Mouse (Mus musculus): ENCODE data around the gene Doc2a. TPM values are rescaled to one million over a fixed set of nuclear protein-coding genes. Genes with fewer than 3 reads are reported as not detected.

Doc2a gene
- polyA plus RNA-seq, 1 experiment from 2014 or later = 0.15 TPM

DNA sequence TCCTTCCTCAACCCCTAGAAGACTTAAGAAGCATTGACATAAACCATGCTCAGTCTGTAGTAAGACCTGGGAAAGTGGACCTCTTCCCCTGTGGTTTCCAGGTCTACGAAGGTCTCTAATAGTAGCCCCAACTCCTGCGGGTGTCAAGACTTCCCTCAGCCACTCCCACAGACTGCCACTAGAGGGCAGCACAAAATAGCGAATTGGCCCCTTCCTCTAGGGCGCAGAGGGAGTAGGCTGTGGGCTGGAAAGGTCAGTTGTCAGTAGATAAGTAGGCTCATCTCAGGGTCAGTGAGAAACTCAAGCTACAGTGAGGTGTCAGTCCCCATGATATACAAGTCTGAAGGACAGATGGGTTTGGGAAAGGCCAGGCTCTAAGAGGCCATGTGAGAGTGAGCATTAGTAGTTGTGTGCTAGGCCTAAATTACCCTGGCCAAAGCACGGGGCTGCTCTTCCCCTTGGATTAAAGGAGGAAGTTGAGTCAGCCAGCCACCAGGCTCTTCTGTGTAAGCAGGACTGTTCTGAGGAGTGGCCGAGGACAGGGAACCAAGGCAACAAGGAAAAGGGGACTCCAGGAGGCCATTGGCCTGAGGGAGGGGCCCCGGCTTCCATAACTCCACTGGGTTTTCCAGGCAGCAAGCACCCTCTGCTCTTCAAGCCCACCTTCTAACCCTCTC lies 25.2 kb upstream of the Doc2a start:
- WGBS = 27% methylated on average over 7 of the region's 7 CpGs
- H3K36me3 ChIP-seq (ENCODE audit: control insufficient read depth, insufficient read depth, low read length) = no peaks in the 10 kb centered on the region
- H3K4me3 ChIP-seq (ENCODE audit: low read depth, low read length) = no peak overlapping the region
- no peak overlapping the region for H3K27ac ChIP-seq (replicated peaks)
- peak; percentile 74 for DNase-seq (ENCODE audit: low spot score)
- H3K4me2 ChIP-seq (replicated peaks; ENCODE audit: low read depth) = no peak overlapping the region
- H3K9me3 ChIP-seq (ENCODE audit: control insufficient read depth, low read length) = no peaks in the 10 kb centered on the region
- TF ChIP-seq CTCF (IDR thresholded peaks at IDR 0.05; ENCODE audit: low read depth) (peak; percentile 98), EP300 (optimal IDR thresholded peaks at IDR 0.05) (no peak)
- H3K27me3 ChIP-seq (ENCODE audit: control insufficient read depth, insufficient read depth, low read length) = peaks cover 2% of the 10 kb centered on the region; the same call in 1 of the 2 replicates
- H3K4me1 ChIP-seq (replicated peaks; ENCODE audit: control insufficient read depth, insufficient read depth) = no peaks in the 10 kb centered on the region
- no peak overlapping the region for H3K9ac ChIP-seq (ENCODE audit: low read length)
- peak; percentile 45 for ATAC-seq (ENCODE audit: low FRiP score, low TSS enrichment)

DNA sequence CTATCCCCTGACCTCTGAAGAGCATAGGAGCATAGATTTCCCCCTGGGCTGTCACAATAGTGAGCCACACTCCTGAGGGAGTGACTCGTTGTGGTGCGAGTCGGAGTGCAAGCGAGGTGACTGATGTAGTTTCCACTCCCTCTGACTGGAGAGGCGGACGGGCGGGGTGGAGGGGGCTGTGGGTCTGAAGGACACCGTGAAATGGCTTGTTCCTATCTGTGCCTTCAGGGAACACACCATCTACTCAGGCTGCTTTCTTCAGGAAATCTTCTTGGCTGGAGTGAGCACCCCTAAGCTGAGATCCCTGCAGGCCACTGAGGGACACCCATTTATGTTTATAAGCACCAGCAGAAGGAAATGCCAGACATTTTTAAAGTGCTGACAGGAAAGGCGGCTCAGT lies 24.5 kb upstream of the Doc2a start:
- Histone ChIP-seq H3K9ac (ENCODE audit: low read length) (no peak overlapping the region), H3K27me3 (ENCODE audit: control insufficient read depth, insufficient read depth, low read length) (peaks cover 2% of the 10 kb centered on the region; the same call in 1 of the 2 replicates), H3K4me1 (replicated peaks; ENCODE audit: control insufficient read depth, insufficient read depth) (no peaks in the 10 kb centered on the region), H3K27ac (replicated peaks) (no peak overlapping the region), H3K9me3 (ENCODE audit: control insufficient read depth, low read length) (no peaks in the 10 kb centered on the region), H3K4me3 (ENCODE audit: low read depth, low read length) (no peak overlapping the region; the same call in 1 of the 2 replicates), H3K4me2 (replicated peaks; ENCODE audit: low read depth) (peak overlapping the region; percentile 44; the same call in 1 of the 2 replicates), H3K36me3 (ENCODE audit: control insufficient read depth, insufficient read depth, low read length) (no peaks in the 10 kb centered on the region)
- DNase-seq (ENCODE audit: low spot score) (no peak), ATAC-seq (ENCODE audit: low FRiP score, low TSS enrichment) (no peak)
- WGBS = 27% methylated on average over 9 of the region's 9 CpGs
- TF ChIP-seq CTCF (IDR thresholded peaks at IDR 0.05; ENCODE audit: low read depth) (no peak), EP300 (optimal IDR thresholded peaks at IDR 0.05) (no peak)

DNA sequence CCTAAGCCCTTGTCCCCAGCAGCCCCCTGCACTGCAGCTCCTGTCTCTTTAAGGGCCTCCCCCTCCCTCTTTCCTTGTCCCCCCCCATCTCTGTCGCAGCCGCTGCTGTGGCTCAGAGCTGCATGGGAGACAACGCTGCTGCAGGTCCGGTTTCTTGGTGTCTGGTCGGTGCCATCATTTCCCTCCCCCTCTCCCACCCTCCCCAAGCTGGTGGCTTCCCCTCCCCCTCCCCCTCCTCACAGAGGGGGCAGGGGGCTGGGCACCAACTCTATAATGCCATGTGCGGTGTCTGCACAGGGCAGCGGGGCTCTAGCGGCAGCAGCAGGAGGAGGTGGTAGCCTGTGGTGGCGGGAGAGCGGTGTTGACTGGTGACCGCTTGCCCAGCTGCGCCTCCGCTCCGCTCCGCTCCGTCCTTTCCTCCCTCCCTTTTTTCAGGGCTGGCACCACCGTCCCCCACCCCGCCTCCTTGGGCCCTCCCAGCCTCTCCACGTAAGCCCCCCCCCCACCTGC lies 24.0 kb upstream of the Doc2a start:
- TF ChIP-seq EP300 (optimal IDR thresholded peaks at IDR 0.05) (no peak), CTCF (IDR thresholded peaks at IDR 0.05; ENCODE audit: low read depth) (no peak)
- DNase-seq (ENCODE audit: low spot score) (no peak), ATAC-seq (ENCODE audit: low FRiP score, low TSS enrichment) (no peak)
- no peak overlapping the region for H3K9ac ChIP-seq (ENCODE audit: low read length)
- no peak overlapping the region for H3K27ac ChIP-seq (replicated peaks)
- H3K9me3 ChIP-seq (ENCODE audit: control insufficient read depth, low read length) = no peaks in the 10 kb centered on the region
- H3K27me3 ChIP-seq (ENCODE audit: control insufficient read depth, insufficient read depth, low read length) = peaks cover 2% of the 10 kb centered on the region; the same call in 1 of the 2 replicates
- WGBS = 2% methylated on average over 10 of the region's 19 CpGs
- H3K36me3 ChIP-seq (ENCODE audit: control insufficient read depth, insufficient read depth, low read length) = no peaks in the 10 kb centered on the region
- H3K4me1 ChIP-seq (replicated peaks; ENCODE audit: control insufficient read depth, insufficient read depth) = no peaks in the 10 kb centered on the region
- H3K4me3 ChIP-seq (ENCODE audit: low read depth, low read length) = peak overlapping the region; percentile 19; the same call in 1 of the 2 replicates
- H3K4me2 ChIP-seq (replicated peaks; ENCODE audit: low read depth) = peak overlapping the region; percentile 44

DNA sequence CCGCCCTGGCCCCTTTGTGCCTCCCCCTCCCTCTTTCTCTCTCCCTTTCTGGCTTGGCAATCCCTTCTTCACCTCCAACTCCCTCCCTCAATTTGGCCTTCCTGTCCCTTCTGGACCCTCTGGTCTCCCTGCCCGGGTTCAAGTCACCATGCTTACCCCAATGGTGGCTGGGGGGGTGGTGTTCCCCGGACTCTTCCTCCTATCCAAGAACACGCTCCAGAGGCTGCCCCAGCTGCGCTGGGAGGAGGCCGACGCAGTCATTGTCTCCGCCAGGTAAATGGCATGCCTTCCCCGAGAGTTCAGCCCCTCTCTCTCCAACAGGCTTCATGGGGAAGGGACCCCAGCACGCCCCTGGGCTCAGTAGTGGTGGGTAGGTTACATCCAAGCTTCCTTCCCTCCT lies 23.3 kb upstream of the Doc2a start:
- ATAC-seq (ENCODE audit: low FRiP score, low TSS enrichment) = no peak

DNA sequence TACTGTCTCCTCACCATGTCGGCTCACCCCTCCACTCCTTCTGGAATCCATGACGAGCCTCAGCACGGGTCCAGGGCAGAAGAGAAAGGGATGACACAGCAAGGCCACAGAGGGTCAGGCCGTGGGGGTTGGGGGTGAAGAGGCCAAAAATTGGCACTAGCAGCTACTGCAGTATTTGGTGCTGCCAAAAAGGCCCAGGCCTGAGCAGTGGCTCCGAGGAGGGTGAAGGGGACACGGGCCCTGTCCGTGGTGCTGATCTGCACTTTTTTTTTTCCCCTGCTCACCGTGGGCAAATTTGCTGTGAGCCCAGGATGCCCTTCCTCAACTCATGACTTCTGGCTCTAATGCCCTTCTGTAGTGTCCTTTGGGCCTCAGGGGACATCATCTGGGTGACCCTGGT lies 21.8 kb upstream of the Doc2a start:
- H3K9ac ChIP-seq (ENCODE audit: low read length) = no peak overlapping the region
- H3K4me1 ChIP-seq (replicated peaks; ENCODE audit: control insufficient read depth, insufficient read depth) = no peaks in the 10 kb centered on the region
- no peak overlapping the region for H3K27ac ChIP-seq (replicated peaks)
- peaks cover 2% of the 10 kb centered on the region; the same call in 1 of the 2 replicates for H3K27me3 ChIP-seq (ENCODE audit: control insufficient read depth, insufficient read depth, low read length)
- no peak for TF ChIP-seq CTCF (IDR thresholded peaks at IDR 0.05; ENCODE audit: low read depth)
- TF ChIP-seq EP300 (optimal IDR thresholded peaks at IDR 0.05) = no peak
- H3K36me3 ChIP-seq (ENCODE audit: control insufficient read depth, insufficient read depth, low read length) = no peaks in the 10 kb centered on the region
- no peak for ATAC-seq (ENCODE audit: low FRiP score, low TSS enrichment)
- peak; percentile 48 for DNase-seq (ENCODE audit: low spot score)
- 18% methylated on average over 8 of the region's 8 CpGs for WGBS
- H3K4me2 ChIP-seq (replicated peaks; ENCODE audit: low read depth) = no peak overlapping the region
- H3K4me3 ChIP-seq (ENCODE audit: low read depth, low read length) = no peak overlapping the region
- H3K9me3 ChIP-seq (ENCODE audit: control insufficient read depth, low read length) = no peaks in the 10 kb centered on the region

More for the DNA sequence above, 23.3 kb upstream of the Doc2a start:
- no peak overlapping the region for H3K9ac ChIP-seq (ENCODE audit: low read length)
- DNase-seq (ENCODE audit: low spot score) = no peak
- TF ChIP-seq CTCF (IDR thresholded peaks at IDR 0.05; ENCODE audit: low read depth) (no peak), EP300 (optimal IDR thresholded peaks at IDR 0.05) (no peak)
- no peaks in the 10 kb centered on the region for H3K36me3 ChIP-seq (ENCODE audit: control insufficient read depth, insufficient read depth, low read length)
- no peak overlapping the region for H3K4me2 ChIP-seq (replicated peaks; ENCODE audit: low read depth)
- no peak overlapping the region for H3K4me3 ChIP-seq (ENCODE audit: low read depth, low read length)
- 14% methylated on average over 10 of the region's 10 CpGs for WGBS
- H3K9me3 ChIP-seq (ENCODE audit: control insufficient read depth, low read length) = no peaks in the 10 kb centered on the region
- peaks cover 2% of the 10 kb centered on the region; the same call in 1 of the 2 replicates for H3K27me3 ChIP-seq (ENCODE audit: control insufficient read depth, insufficient read depth, low read length)
- no peaks in the 10 kb centered on the region for H3K4me1 ChIP-seq (replicated peaks; ENCODE audit: control insufficient read depth, insufficient read depth)
- H3K27ac ChIP-seq (replicated peaks) = no peak overlapping the region

DNA sequence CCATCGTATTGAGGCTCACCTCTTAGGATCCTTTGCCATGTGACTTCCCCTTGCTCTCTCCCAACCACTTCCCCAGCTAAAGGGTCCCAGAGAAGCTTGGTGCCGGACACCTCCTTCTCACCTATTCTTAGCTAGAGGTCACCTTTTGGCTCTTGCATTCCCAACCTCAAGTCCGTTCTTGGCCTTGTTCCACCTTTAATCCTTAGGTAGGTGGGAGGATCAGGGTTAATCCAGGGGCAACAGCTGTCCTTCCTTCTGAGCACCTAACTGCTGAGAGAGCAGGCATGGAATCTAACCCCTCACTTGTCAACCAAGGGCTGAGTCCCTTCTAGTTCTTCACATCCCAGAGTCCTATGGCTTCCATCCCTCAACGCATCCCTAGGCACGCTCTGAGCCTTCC lies 21.3 kb upstream of the Doc2a start:
- no peaks in the 10 kb centered on the region for H3K4me1 ChIP-seq (replicated peaks; ENCODE audit: control insufficient read depth, insufficient read depth)
- H3K36me3 ChIP-seq (ENCODE audit: control insufficient read depth, insufficient read depth, low read length) = no peaks in the 10 kb centered on the region
- WGBS = 63% methylated on average over 5 of the region's 5 CpGs
- no peaks in the 10 kb centered on the region for H3K9me3 ChIP-seq (ENCODE audit: control insufficient read depth, low read length)
- H3K27ac ChIP-seq (replicated peaks) = no peak overlapping the region
- H3K9ac ChIP-seq (ENCODE audit: low read length) = no peak overlapping the region
- H3K4me2 ChIP-seq (replicated peaks; ENCODE audit: low read depth) = no peak overlapping the region
- H3K27me3 ChIP-seq (ENCODE audit: control insufficient read depth, insufficient read depth, low read length) = peaks cover 2% of the 10 kb centered on the region; the same call in 1 of the 2 replicates
- no peak for DNase-seq (ENCODE audit: low spot score)
- no peak for ATAC-seq (ENCODE audit: low FRiP score, low TSS enrichment)
- TF ChIP-seq CTCF (IDR thresholded peaks at IDR 0.05; ENCODE audit: low read depth) = no peak
- TF ChIP-seq EP300 (optimal IDR thresholded peaks at IDR 0.05) = no peak
- H3K4me3 ChIP-seq (ENCODE audit: low read depth, low read length) = no peak overlapping the region
